Mouse (Mus musculus) cerebellum, postnatal 25 days (tissue): ENCODE measurements around the gene Ifitm5.

Experiments used
- DNase-seq, 2 experiments: peaks; one replicate each; pipeline ENCODE4 v3.0.0; 2021; ENCODE audit warnings: mixed read lengths in 2 of 2

Gene Ifitm5

GRCm38 (mm10) chr7:140961416-140961815, 11.3 kb upstream of the Ifitm5 start:
- DNase-seq, result no peak

GRCm38 (mm10) chr7:140960026-140960425, 9.9 kb upstream of the Ifitm5 start:
- DNase-seq, result no peak

- DNase-seq, result peak; percentile 20 to 55
Measured at GRCm38 (mm10) chr7:140959181-140959901, 9.2 kb upstream of the Ifitm5 start.

DNA sequence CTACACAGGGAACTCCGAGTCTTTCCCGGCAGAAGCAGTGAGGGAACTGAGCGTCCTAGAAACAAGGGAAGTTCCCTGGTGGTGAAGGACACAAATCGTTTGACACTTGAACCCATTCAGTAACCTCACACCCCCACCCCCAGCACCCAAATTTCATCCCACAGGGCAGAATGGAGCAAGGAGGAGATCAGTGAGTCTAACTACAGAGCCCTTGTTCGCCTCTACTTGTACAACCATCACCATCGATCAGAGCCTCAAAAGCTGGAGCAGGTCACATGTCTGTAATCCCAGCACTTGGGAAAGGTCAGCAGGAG, 6.4 kb upstream of the Ifitm5 start:
- no peak for DNase-seq

- no peak for DNase-seq
Measured at GRCm38 (mm10) chr7:140955758-140956555, 5.9 kb upstream of the Ifitm5 start, which contains the start of the genes Gm45717 and Ifitm2. Gene Gm45717, minus strand, starts transcription at chr7:140955937. Gene Ifitm2, minus strand, starts transcription at chr7:140955987.

- no peak for DNase-seq
Measured at GRCm38 (mm10) chr7:140955342-140955741, 5.3 kb upstream of the Ifitm5 start.

DNA sequence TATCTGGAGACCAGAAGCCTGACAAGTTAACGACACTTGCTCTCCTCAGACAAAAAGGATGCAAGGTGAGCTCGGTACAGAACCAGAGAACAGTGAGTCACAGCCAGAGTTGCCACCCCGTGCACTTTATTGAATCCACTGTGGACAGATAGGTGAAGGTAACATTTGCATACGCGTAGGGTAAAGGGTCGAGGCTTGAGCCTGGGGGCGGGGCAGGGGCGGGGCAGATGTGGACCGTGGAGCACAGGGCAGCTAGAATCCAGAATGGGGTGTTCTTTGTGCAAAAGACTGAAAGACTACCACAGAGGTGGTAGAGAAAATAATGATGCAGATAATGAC, 4.6 kb upstream of the Ifitm5 start:
- no peak for DNase-seq

GRCm38 (mm10) chr7:140953800-140954732, 4.0 kb upstream of the Ifitm5 start:
- DNase-seq, result no peak

GRCm38 (mm10) chr7:140953133-140953532, 3.0 kb upstream of the Ifitm5 start:
- no peak for DNase-seq

DNA sequence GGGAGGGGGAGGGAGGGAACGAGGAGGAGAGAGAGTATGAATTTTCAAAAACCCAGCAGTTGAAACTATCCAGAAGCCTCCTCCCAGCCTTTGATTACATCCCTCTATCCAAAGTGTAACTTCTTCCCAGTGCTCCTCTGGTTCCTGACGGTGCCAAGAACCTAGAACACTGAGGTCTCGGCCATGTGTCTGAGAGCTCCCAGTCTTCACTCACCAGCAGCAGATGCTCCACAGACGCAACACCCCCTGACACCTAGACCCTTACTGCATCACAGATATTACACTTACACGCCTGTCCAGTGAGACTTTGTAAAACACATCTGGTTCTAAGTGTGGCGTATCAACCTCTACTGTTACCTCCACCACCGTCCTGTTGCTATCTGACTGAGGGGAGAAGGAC, 2.4 kb upstream of the Ifitm5 start:
- no peak for DNase-seq

DNA sequence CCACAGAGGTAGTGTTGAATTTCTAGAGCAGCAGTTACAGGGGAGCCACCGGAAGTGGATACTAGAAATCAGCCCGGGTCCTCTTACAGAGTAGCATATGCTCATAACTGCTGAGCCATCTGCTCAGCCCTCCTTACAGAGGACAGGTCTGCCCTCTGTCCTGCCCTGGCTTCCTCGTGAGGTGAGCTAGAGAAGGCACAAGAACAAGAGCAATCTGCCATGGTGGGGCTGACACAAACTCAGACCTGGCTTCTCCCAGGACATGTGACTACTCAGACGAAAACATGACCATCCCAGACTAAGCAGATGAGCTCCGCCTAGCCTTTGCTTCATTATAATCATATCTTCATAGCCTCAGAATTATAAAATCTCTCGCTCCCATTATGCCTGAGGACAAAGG, 1.7 kb upstream of the Ifitm5 start:
- DNase-seq, result no peak

DNA sequence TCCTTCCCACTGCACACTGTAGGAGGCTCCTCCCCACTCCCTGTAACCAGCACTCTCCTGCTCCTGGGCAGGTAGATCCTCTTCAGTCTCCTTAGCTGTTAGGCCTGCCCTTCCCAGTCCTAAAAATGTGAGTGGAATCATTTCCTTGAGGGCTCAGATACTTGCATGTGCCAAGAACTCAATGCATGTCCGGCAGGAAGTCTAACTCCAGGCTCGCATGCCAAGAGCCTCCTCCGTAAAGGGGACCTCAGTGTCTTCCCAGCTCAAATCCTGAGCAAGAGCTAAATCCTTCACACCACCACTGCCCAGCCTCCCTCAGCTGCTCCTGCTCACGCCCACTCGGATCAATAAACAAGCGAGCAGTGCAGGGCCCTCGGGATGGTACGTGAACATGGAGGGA, 960 bp upstream of the Ifitm5 start:
- DNase-seq, result no peak

- no peak for DNase-seq
Measured at GRCm38 (mm10) chr7:140949255-140949654, 836 bp downstream of the Ifitm5 start.

DNA sequence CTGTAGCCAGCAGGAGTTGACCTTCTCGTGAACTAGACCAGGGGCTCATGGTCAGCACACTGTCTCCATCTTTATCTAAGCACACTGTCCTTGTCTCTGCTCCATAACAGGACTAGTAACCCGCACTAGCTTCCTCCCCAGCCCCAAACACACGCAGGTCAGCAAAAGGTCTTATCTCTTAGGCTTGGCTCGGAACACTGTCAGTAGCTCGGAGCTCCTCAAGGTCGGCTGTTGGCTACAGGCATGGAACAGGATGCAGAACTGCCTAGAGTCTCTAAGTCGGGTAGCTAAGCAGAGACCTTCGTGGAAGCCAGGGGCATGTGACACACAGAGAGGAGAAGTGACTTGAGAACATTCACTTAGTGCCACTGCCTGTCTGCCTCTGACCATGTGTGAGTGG, 1.9 kb downstream of the Ifitm5 start:
- DNase-seq, result no peak

DNA sequence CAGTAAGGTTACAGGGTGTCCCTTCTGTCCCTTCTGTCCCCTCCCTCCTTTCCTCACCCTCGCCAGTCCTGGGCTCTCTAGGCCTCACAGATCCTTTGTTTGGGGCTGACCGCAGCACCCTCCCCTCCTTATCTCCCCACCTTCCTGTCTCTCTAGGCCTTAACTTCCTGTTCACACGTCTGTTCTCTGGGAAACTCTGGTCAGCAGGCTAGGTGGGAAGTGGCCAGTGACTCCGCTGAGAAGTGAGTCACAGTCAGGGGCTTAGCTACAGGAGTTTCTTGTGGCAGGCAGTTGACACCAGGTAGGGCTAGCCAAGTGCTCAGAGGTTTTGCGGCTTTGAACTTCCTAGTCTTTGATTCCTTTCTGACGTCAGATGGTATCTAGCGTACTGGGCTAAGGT, 3.1 kb downstream of the Ifitm5 start:
- no peak for DNase-seq

DNA sequence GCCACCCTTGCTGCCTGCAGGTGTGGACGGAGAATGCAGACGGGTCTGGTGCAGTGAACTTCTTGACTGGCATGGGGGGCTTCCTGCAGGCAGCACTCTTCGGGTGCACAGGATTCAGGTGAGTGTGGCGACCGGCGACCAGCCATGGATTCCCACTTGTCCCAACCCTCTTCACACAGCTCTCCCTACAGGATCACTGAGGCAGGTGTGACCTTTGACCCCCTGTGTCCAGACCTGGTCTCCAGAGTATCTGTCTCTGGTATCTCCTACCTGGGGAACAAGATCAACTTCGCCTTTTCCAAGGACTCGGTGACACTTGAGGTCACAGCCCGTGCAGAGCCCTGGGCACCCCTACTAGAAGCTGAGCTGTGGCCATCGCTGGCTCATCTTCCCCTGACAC, 3.8 kb downstream of the Ifitm5 start:
- no peak for DNase-seq

DNA sequence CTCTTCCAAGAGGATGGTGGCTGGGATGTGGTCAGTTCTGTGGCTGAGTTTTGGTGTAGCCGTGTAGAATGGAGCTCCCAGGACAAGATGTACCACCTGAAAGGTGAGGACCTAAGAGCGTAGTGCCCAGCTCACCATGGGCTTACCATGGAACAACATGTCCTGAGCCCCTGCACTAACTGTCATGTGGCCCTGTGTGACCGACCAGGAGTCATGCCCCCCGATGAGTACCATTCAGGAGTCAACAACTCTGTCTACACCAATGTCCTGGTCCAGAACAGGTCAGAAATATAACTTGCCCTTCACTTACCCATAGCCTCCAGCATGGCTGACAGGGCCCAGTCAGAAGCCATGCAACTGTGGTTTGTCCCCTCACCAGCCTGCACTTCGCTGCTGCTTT, 4.8 kb downstream of the Ifitm5 start:
- no peak for DNase-seq

DNA sequence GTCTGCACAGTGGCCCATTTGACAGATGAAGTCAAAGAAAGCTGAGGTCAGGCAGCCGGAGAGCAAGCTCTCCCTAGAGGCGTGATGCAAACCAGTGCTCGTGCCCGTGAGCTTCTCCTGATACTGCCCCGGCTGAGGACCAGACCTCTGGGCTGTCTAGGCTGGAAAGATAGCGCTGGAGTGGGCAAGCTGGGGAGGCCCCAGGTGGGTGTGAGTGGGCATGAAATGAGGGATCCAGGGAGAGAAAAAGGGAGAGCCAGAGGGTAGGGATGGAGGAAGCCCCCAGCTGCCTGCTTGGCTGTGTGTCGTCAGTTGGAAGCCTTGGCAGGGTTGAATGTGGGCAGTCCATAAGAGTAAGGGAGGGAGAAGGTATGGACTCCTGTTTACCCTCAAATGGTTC, 5.9 kb downstream of the Ifitm5 start:
- DNase-seq, result no peak

DNA sequence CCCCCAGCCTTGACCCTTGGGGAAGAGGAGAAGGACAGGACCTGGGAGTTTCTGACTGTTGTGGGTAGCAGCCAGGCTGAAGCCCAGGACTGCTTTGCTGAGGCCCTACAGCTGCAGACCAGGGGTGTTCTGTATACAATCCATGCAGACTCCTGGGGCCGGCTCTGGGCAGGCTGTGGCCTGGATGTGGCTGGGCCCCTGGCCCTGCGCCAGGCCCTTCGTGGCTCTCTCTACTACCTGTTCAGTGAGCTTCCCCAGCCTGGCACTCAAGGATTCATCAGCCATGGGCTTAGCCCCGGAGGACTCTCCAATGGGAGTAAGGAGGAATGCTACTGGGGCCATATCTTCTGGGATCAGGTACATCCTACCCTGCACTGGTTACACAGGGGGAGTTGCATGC, 6.7 kb downstream of the Ifitm5 start:
- no peak for DNase-seq

DNA sequence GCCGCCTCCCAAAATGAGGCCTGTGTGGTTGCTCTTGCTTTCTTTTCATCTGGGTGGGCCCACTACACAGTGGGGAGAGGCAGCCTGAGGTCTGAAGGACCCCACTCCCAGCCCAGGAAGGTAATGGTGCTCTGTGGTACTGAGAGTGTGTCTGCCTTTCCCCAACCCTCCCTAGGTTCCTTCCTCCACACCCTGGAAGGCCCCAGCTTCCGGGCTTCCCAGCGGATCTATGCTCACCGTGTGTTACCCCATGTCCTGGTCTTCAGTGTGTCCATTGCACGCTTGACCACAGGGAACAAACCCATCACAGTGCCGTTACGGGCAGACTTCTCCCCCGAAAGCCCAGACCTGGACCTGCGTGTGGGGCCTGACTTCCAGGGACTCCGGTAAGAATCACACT, 7.3 kb downstream of the Ifitm5 start:
- no peak for DNase-seq

DNA sequence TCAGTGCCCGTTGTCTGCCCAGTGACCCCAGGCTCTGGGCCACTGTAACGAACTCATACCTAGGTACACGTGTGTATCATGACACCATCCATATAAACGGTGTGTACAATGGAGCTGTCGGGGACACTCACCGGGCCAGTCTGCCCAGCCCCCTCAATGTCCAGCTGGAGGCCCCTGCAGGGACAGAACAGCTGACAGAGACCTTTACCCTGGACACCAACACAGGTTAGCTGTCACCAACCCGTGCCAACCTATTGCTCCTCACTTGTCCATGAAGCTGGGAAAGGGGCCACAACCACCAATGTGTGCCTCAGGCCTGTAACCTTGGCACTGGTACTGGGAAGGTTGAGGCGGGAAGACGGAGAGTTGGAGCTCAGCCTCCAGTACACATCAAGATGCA, 7.8 kb downstream of the Ifitm5 start:
- no peak for DNase-seq

GRCm38 (mm10) chr7:140941222-140942051, 8.7 kb downstream of the Ifitm5 start, which contains the start of gene Pgghg:
Gene Pgghg, plus strand, starts transcription at chr7:140941391.
- peak; percentile 67 to 78 for DNase-seq
